Mouse (Mus musculus): ENCODE data around the gene Spata2l. TPM values are rescaled to one million over a fixed set of nuclear protein-coding genes. Genes with fewer than 3 reads are reported as not detected.
"Not testable (repeated sequence)": the region's sequence is repeated elsewhere in the genome, so short reads cannot be mapped to it uniquely, and the experiment has no call there.

Gene Spata2l
- total RNA-seq, 2 experiments from 2014 or later, result 1.4 to 1.5 TPM

DNA sequence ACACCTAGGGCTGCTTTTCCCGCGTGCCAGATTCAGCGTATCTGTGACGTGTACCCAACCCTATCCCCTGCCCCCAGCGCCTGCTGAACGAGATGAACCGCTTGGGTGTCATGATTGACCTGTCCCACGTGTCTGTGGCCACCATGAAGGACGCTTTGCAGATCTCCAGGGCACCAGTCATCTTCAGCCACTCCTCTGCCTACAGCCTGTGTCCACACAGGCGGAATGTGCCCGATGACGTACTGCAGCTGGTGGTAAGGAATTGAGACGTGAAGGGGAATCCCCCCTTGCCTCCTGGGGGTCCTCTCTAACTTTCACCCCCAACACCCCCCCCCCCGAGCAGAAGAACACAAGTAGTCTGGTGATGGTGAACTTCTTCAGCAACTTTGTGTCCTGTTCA is 36.2 kb downstream of the Spata2l start:
- DNase-seq, result no peak

GRCm38 (mm10) chr8:123197016-123197415 is 39.0 kb downstream of the Spata2l start:
- not testable (repeated sequence) for DNase-seq

DNA sequence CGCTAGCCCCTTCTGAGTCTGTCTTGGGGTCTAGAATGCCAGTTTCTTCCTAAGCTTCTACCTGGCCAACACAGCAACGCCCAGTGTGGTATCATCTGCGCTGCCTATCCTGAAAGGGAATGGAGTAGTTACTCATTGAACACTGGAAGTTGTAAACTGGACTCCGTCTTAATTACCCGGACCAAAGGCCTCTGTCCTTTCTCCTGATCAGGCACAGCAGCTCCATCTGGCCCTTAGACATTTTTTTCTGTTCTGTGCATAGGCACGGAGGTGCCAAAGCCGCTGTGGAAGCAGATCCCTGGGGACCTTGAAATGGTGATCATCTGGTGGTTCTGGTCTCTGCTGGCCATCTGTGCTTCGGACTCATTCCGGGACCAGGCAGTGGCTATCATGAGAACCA is 42.3 kb downstream of the Spata2l start:
- no peak for DNase-seq

DNA sequence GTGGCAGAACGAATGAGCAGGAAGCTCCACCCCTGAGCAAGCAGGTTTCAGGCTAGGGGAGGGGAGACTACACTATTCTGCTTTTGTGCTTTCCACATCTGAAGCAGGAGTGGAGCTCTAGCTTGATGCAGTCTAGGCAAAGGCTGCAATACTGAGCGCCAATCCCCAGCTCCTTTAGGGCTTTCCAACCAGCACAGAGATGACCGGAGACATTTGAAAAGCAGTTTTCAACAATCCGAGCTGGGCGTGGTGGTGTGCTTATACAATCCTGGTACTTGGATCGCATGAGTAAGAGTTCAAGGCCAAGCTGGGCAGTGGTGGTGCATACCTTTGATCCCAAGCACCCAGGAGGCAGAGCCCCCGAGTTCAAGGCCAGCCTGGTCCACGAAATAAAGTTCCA is 44.1 kb downstream of the Spata2l start:
- no peak for DNase-seq

- DNase-seq, result peak; percentile 68
These were observed 45.4 kb downstream of the Spata2l start for GRCm38 (mm10) chr8:123190678-123191077.

- no peak for DNase-seq
These were observed 47.2 kb downstream of the Spata2l start for GRCm38 (mm10) chr8:123188841-123189240.

- DNase-seq, result no peak
These were observed 48.0 kb downstream of the Spata2l start for GRCm38 (mm10) chr8:123188006-123188405.

- DNase-seq, result peak; percentile 82
These were observed 50.2 kb downstream of the Spata2l start, which contains the start of gene Dpep1 for GRCm38 (mm10) chr8:123185566-123186409. Dpep1 (plus strand) TSS chr8:123186242.

- DNase-seq, result peak; percentile 69
These were observed 54.6 kb downstream of the Spata2l start for GRCm38 (mm10) chr8:123181391-123181790.

Other genes with a start within 250 kb of the Spata2l start
- gene Ankrd11, start 194.0 kb downstream of the Spata2l start, total RNA-seq (2021), result 10 to 100 TPM; 43.5 to 51.1 TPM
- gene Spg7, start 173.3 kb downstream of the Spata2l start, total RNA-seq (2021), result 10 to 100 TPM; 60.5 to 66.3 TPM
- 100 to 1,000 TPM; 366 to 379 TPM for gene Rpl13, start 133.9 kb downstream of the Spata2l start, total RNA-seq (2021)
- under 1 TPM in 1 of 2 experiments, not detected in 1; 0.13 TPM for gene Cpne7, start 118.9 kb downstream of the Spata2l start, total RNA-seq (2021)
- gene Sult5a1, start 77.9 kb downstream of the Spata2l start, total RNA-seq (2021), result 1 to 10 TPM; 1.4 to 1.8 TPM
- 10 to 100 TPM; 11.0 to 16.1 TPM for gene Dpep1, start 50.0 kb downstream of the Spata2l start, total RNA-seq (2021)
- 10 to 100 TPM; 36.7 to 52.8 TPM for gene Chmp1a, start 23.5 kb downstream of the Spata2l start, total RNA-seq (2021)
- 1 to 10 TPM in 1 of 2 experiments, under 1 TPM in 1; 0.91 to 1.2 TPM for gene Spata33, start 23.4 kb downstream of the Spata2l start, total RNA-seq (2021)
- 10 to 100 TPM; 10.1 to 12.0 TPM for gene Cdk10, start 11.4 kb downstream of the Spata2l start, total RNA-seq (2021)
- gene Zfp276, start 18.0 kb upstream of the Spata2l start, total RNA-seq (2021), result 1 to 10 TPM; 5.2 to 6.5 TPM
- gene Vps9d1, start 18.1 kb upstream of the Spata2l start, total RNA-seq (2021), result 10 to 100 TPM; 12.2 to 13.7 TPM
- 1 to 10 TPM in 1 of 2 experiments, under 1 TPM in 1; 0.51 to 1.3 TPM for gene Fanca, start 82.3 kb upstream of the Spata2l start, total RNA-seq (2021)
- gene Spire2, start 96.5 kb upstream of the Spata2l start, total RNA-seq (2021), result under 1 TPM; 0.19 to 0.49 TPM
- 100 to 1,000 TPM; 112 to 128 TPM for gene Tcf25, start 137.5 kb upstream of the Spata2l start, total RNA-seq (2021)
- not detected for gene Mc1r, start 170.9 kb upstream of the Spata2l start, total RNA-seq (2021)
- not detected for gene Tubb3, start 175.2 kb upstream of the Spata2l start, total RNA-seq (2021)
- 10 to 100 TPM; 37.8 to 38.2 TPM for gene Def8, start 187.3 kb upstream of the Spata2l start, total RNA-seq (2021)
- gene Afg3l1, start 241.7 kb upstream of the Spata2l start, total RNA-seq (2021), result 10 to 100 TPM; 37.9 to 39.8 TPM